Mouse (Mus musculus): ENCODE results near the gene Tcf15. TPM values are rescaled to one million over a fixed set of nuclear protein-coding genes. Genes with fewer than 3 reads are reported as not detected.

Gene Tcf15
- polyA plus RNA-seq (2012; rRNA removed) = 0.10 and 0.24 TPM in 2 replicates

GRCm38 (mm10) chr2:152143279-152144157, at the start of gene Tcf15:
TSS of gene Tcf15 (plus strand) at chr2:152143561.

GRCm38 (mm10) chr2:152105318-152106224, 37.8 kb upstream of the Tcf15 start, which contains the start of gene Srxn1:
TSS of gene Srxn1 (plus strand) at chr2:152105516.

Other genes starting within 250 kb of the Tcf15 start
- gene Angpt4, start 232.4 kb upstream of the Tcf15 start, polyA plus RNA-seq (2012; rRNA removed) = 0.01 and 0.02 TPM in 2 replicates
- 4.3 and 5.8 TPM in 2 replicates for gene Fam110a, start 163.3 kb upstream of the Tcf15 start, polyA plus RNA-seq (2012; rRNA removed)
- gene Slc52a3, start 147.1 kb upstream of the Tcf15 start, polyA plus RNA-seq (2012; rRNA removed) = 0.92 and 1.00 TPM in 2 replicates
- gene Scrt2, start 62.0 kb upstream of the Tcf15 start, polyA plus RNA-seq (2012; rRNA removed) = 0.01 TPM in 1 of 2 replicates, not detected in the other
- 9.6 and 14.0 TPM in 2 replicates for gene Srxn1, start 38.0 kb upstream of the Tcf15 start, polyA plus RNA-seq (2012; rRNA removed)
- 22.7 and 27.5 TPM in 2 replicates for gene Csnk2a1, start 83.3 kb downstream of the Tcf15 start, polyA plus RNA-seq (2012; rRNA removed)
- gene Tbc1d20, start 150.3 kb downstream of the Tcf15 start, polyA plus RNA-seq (2012; rRNA removed) = 9.2 and 9.9 TPM in 2 replicates
- gene Rbck1, start 189.1 kb downstream of the Tcf15 start, polyA plus RNA-seq (2012; rRNA removed) = 42.7 and 45.8 TPM in 2 replicates
- 0.77 and 1.8 TPM in 2 replicates for gene Trib3, start 200.5 kb downstream of the Tcf15 start, polyA plus RNA-seq (2012; rRNA removed)
- not detected in 2 replicates for gene Nrsn2, start 233.1 kb downstream of the Tcf15 start, polyA plus RNA-seq (2012; rRNA removed)